Mouse (Mus musculus): ENCODE data around the gene Dctn5. TPM values are rescaled to one million over a fixed set of nuclear protein-coding genes. Genes with fewer than 3 reads are reported as not detected.
A peak's percentile ranks its signal among the peaks of the same experiment; 100 is the strongest.

The Dctn5 gene
- polyA plus RNA-seq, 1 experiment from 2014 or later, result 166 TPM

GRCm38 (mm10) chr7:122171613-122172012, 38.8 kb downstream of the Dctn5 start:
- H3K9ac ChIP-seq, result no peak overlapping the region
- H3K4me1 ChIP-seq, result no peaks in the 10 kb centered on the region
- no peak overlapping the region for H3K4me3 ChIP-seq
- H3K36me3 ChIP-seq (replicated peaks), result no peaks in the 10 kb centered on the region
- H3K9me3 ChIP-seq, result no peaks in the 10 kb centered on the region
- H3K27ac ChIP-seq, result no peak overlapping the region
- 79% methylated on average over 10 of the region's 10 CpGs for WGBS
- no peak for ATAC-seq (replicated peaks)
- H3K27me3 ChIP-seq (replicated peaks), result no peaks in the 10 kb centered on the region
- H3K4me2 ChIP-seq, result no peak overlapping the region

DNA sequence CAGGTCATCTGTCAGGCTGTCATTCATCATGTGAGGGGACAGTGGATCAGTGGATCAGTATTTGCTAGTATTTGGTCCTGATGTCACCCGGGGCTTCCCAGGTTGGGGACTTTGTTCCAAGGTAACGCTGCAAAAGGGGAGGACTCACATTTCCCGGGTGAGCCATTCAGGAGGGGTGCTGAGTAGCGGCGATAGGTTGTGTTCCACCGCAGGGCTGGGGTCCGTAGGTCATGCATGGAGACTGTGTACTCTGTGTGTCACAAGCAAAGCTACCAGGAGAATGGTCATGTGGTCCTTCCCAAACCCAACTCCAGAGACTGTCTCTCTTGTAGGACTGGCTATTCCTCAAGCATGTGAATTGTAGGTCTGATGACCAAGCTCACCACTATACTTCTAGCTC, 47.9 kb downstream of the Dctn5 start:
- Histone ChIP-seq H3K9ac (no peak overlapping the region), H3K36me3 (replicated peaks) (no peaks in the 10 kb centered on the region), H3K27ac (no peak overlapping the region), H3K4me2 (no peak overlapping the region), H3K4me1 (no peaks in the 10 kb centered on the region), H3K4me3 (no peak overlapping the region), H3K9me3 (no peaks in the 10 kb centered on the region), H3K27me3 (replicated peaks) (no peaks in the 10 kb centered on the region)
- ATAC-seq (replicated peaks), result no peak
- 93% methylated on average over 7 of the region's 7 CpGs for WGBS

DNA sequence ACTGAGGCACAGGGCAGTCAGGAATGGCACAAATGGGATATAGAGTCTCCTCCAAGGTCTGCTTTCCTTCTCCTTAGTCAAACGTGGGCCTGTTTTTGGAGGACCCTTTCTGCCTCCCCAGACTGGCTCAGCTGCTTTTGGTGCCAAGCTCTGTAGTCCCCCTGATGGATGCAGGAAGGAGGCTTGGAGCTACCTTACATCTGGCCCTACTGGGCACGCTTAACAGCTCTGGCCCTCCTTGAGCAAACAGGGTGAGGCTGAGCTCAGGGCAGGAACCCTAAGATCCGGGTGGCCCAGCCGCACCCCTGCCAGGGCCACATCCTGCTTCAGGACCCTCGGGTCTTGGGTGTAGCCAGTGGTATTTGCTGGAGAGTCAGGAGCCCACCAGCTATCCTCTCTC, 51.7 kb downstream of the Dctn5 start:
- Histone ChIP-seq H3K27ac (no peak overlapping the region), H3K4me3 (no peak overlapping the region), H3K36me3 (replicated peaks) (no peaks in the 10 kb centered on the region), H3K4me1 (no peaks in the 10 kb centered on the region), H3K27me3 (replicated peaks) (no peaks in the 10 kb centered on the region), H3K9ac (no peak overlapping the region), H3K9me3 (no peaks in the 10 kb centered on the region), H3K4me2 (no peak overlapping the region)
- 79% methylated on average over 5 of the region's 5 CpGs for WGBS
- ATAC-seq (replicated peaks), result no peak

DNA sequence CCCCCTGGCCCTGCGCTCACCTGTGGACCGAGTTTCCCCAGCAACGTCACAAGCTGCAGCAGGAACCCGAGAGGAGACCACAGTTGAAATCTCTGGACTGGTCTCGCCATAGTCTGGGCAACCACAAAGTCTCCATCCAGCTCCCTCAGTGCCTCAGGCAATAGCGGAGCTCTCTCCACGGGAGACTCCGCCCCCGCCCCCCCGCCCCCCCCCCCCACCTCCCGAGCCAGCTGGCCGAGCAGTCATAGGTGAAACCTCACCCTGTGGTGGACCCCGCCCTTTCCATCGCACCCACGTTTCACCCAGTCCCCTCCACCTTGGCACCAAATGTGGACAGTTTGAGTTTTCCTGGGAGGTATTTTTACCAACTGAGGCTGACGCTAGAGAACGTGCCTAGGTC, 53.2 kb downstream of the Dctn5 start, which contains the start of gene Ern2:
TSS of gene Ern2 (minus strand) at position 165 of the 400 bp plus-strand sequence.
- 33% methylated on average over 17 of the region's 17 CpGs for WGBS
- no peaks in the 10 kb centered on the region for H3K27me3 ChIP-seq (replicated peaks)
- no peaks in the 10 kb centered on the region for H3K9me3 ChIP-seq
- no peak for ATAC-seq (replicated peaks)
- no peak within 1 kb of the TSS for H3K27ac ChIP-seq
- peak within 1 kb of the TSS; percentile 14 for H3K4me3 ChIP-seq
- no peak within 1 kb of the TSS for H3K9ac ChIP-seq
- no peaks in the 10 kb centered on the region for H3K36me3 ChIP-seq (replicated peaks)
- H3K4me2 ChIP-seq, result peak within 1 kb of the TSS; percentile 34
- H3K4me1 ChIP-seq, result no peaks in the 10 kb centered on the region

- H3K36me3 ChIP-seq (replicated peaks), result no peaks in the 10 kb centered on the region
- no peak overlapping the region for H3K27ac ChIP-seq
- H3K27me3 ChIP-seq (replicated peaks), result no peaks in the 10 kb centered on the region
- H3K4me2 ChIP-seq, result no peak overlapping the region
- no peak for ATAC-seq (replicated peaks)
- H3K9ac ChIP-seq, result no peak overlapping the region
- no peaks in the 10 kb centered on the region for H3K4me1 ChIP-seq
- H3K4me3 ChIP-seq, result no peak overlapping the region
- H3K9me3 ChIP-seq, result no peaks in the 10 kb centered on the region
- 37% methylated on average over 7 of the region's 7 CpGs for WGBS
Observed at GRCm38 (mm10) chr7:122189484-122189883, 56.6 kb downstream of the Dctn5 start.

DNA sequence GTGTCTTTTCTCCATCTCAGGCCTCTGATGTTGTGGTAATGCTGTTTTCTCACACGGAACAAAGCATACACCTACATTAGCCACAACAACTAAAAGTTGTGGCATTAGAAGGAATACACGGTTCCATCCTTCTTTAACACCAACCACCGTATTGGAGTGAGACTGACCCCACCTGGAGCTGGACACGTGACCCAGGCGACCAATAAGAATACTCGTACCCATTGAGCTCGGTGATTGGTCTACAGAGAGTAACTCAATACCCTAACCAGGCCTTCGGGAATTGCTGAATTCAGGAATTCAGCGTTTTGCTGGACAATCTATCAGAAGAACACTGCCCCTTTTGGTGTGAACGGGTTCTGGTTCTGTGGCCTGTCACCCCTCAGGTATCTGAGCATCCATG, 58.3 kb downstream of the Dctn5 start:
- Histone ChIP-seq H3K4me1 (no peaks in the 10 kb centered on the region), H3K9ac (no peak overlapping the region), H3K9me3 (no peaks in the 10 kb centered on the region), H3K36me3 (replicated peaks) (no peaks in the 10 kb centered on the region), H3K4me2 (no peak overlapping the region), H3K27ac (no peak overlapping the region), H3K4me3 (no peak overlapping the region), H3K27me3 (replicated peaks) (no peaks in the 10 kb centered on the region)
- no peak for ATAC-seq (replicated peaks)
- 69% methylated on average over 10 of the region's 10 CpGs for WGBS

- no peaks in the 10 kb centered on the region for H3K36me3 ChIP-seq (replicated peaks)
- H3K9ac ChIP-seq, result no peak overlapping the region
- H3K4me1 ChIP-seq, result no peaks in the 10 kb centered on the region
- no peaks in the 10 kb centered on the region for H3K27me3 ChIP-seq (replicated peaks)
- H3K9me3 ChIP-seq, result no peaks in the 10 kb centered on the region
- ATAC-seq (replicated peaks), result no peak
- H3K4me3 ChIP-seq, result no peak overlapping the region
- no peak overlapping the region for H3K4me2 ChIP-seq
- no peak overlapping the region for H3K27ac ChIP-seq
Observed at GRCm38 (mm10) chr7:122193919-122194318, 61.1 kb downstream of the Dctn5 start.

DNA sequence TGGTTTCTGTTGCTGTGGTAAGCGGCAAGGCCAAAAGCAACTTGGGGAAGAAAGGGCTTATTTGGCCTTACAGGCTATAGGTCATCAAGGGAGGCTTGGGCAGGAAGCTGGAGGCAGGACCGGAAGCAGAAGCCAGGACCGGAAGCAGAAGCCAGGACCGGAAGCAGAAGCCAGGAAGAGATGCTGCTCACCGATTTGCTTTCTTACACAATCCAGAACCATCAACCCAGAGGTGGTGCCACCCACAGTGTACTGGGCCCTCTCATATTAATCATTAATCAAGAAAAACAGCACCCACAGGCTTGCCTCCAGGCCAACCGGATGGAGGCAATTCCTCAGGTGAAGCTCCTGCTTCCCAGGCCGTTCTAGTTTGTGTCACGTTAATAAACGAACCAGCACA, 63.9 kb downstream of the Dctn5 start:
- Histone ChIP-seq H3K4me2 (no peak overlapping the region), H3K4me1 (no peaks in the 10 kb centered on the region), H3K9me3 (no peaks in the 10 kb centered on the region), H3K4me3 (no peak overlapping the region), H3K36me3 (replicated peaks) (no peaks in the 10 kb centered on the region), H3K27me3 (replicated peaks) (no peaks in the 10 kb centered on the region), H3K27ac (no peak overlapping the region), H3K9ac (no peak overlapping the region)
- 86% methylated on average over 9 of the region's 9 CpGs for WGBS
- no peak for ATAC-seq (replicated peaks)

- 38% methylated on average over 4 of the region's 4 CpGs for WGBS
- no peaks in the 10 kb centered on the region for H3K27me3 ChIP-seq (replicated peaks)
- no peak overlapping the region for H3K4me3 ChIP-seq
- ATAC-seq (replicated peaks), result no peak
- no peak overlapping the region for H3K9ac ChIP-seq
- H3K27ac ChIP-seq, result no peak overlapping the region
- H3K9me3 ChIP-seq, result no peaks in the 10 kb centered on the region
- no peaks in the 10 kb centered on the region for H3K36me3 ChIP-seq (replicated peaks)
- H3K4me1 ChIP-seq, result no peaks in the 10 kb centered on the region
- no peak overlapping the region for H3K4me2 ChIP-seq
Observed at GRCm38 (mm10) chr7:122197306-122197705, 64.5 kb downstream of the Dctn5 start.

Other genes with a start within 250 kb of the Dctn5 start
- 27.1 and 27.5 TPM in 2 replicates for gene Cog7, start 151.3 kb upstream of the Dctn5 start, polyA plus RNA-seq (2015; fragmentation: Nextera tagmentation; extraction: Ambion mirVana)
- 59.0 and 63.7 TPM in 2 replicates for gene Gga2, start 111.8 kb upstream of the Dctn5 start, polyA plus RNA-seq (2015; fragmentation: Nextera tagmentation; extraction: Ambion mirVana)
- gene Ubfd1, start 65.9 kb upstream of the Dctn5 start, polyA plus RNA-seq (2015; fragmentation: Nextera tagmentation; extraction: Ambion mirVana), result 81.4 and 85.3 TPM in 2 replicates
- gene Ears2, start 65.8 kb upstream of the Dctn5 start, polyA plus RNA-seq (2015; fragmentation: Nextera tagmentation; extraction: Ambion mirVana), result 9.2 and 10.7 TPM in 2 replicates
- 588 and 603 TPM in 2 replicates for gene Ndufab1, start 31.2 kb upstream of the Dctn5 start, polyA plus RNA-seq (2015; fragmentation: Nextera tagmentation; extraction: Ambion mirVana)
- 4.9 and 5.0 TPM in 2 replicates for gene Palb2, start 56 bp upstream of the Dctn5 start, polyA plus RNA-seq (2015; fragmentation: Nextera tagmentation; extraction: Ambion mirVana)
- gene Plk1, start 26.4 kb downstream of the Dctn5 start, polyA plus RNA-seq (2015; fragmentation: Nextera tagmentation; extraction: Ambion mirVana), result 17.2 and 22.9 TPM in 2 replicates
- 1.9 and 2.7 TPM in 2 replicates for gene Ern2, start 53.2 kb downstream of the Dctn5 start, polyA plus RNA-seq (2015; fragmentation: Nextera tagmentation; extraction: Ambion mirVana)
- gene Chp2, start 86.5 kb downstream of the Dctn5 start, polyA plus RNA-seq (2015; fragmentation: Nextera tagmentation; extraction: Ambion mirVana), result 1.3 and 1.6 TPM in 2 replicates
- 107 and 117 TPM in 2 replicates for gene Prkcb, start 155.7 kb downstream of the Dctn5 start, polyA plus RNA-seq (2015; fragmentation: Nextera tagmentation; extraction: Ambion mirVana)